Mouse (Mus musculus) adrenal gland, adult 18-20 months (tissue): ENCODE measurements around the gene Fam118b. TPM values are rescaled to one million over a fixed set of nuclear protein-coding genes. Genes with fewer than 3 reads are reported as not detected.

ENCODE experiments used
- DNase-seq, 2 experiments: peaks; one replicate each; pipeline ENCODE4 v3.0.0; 2021 to 2022; ENCODE audit warnings: low spot score in 2 of 2
- total RNA-seq, 2 experiments: library from RNA; stranded (reverse); gene quantifications; 1 replicate in 1 of 2; 2 replicates in 1 of 2; pipeline ENCODE4 v1.2.3; 2021

The Fam118b gene
- total RNA-seq, 2 experiments from 2014 or later, result 10.5 to 11.3 TPM

- peak; percentile 96 to 97 for DNase-seq
These were observed 67.7 kb downstream of the Fam118b start, which contains the start of the genes Srpr and Tirap for GRCm38 (mm10) chr9:35199772-35200471. TSS of gene Srpr (plus strand) at chr9:35200175. TSS of gene Tirap (minus strand) at chr9:35200291.

DNA sequence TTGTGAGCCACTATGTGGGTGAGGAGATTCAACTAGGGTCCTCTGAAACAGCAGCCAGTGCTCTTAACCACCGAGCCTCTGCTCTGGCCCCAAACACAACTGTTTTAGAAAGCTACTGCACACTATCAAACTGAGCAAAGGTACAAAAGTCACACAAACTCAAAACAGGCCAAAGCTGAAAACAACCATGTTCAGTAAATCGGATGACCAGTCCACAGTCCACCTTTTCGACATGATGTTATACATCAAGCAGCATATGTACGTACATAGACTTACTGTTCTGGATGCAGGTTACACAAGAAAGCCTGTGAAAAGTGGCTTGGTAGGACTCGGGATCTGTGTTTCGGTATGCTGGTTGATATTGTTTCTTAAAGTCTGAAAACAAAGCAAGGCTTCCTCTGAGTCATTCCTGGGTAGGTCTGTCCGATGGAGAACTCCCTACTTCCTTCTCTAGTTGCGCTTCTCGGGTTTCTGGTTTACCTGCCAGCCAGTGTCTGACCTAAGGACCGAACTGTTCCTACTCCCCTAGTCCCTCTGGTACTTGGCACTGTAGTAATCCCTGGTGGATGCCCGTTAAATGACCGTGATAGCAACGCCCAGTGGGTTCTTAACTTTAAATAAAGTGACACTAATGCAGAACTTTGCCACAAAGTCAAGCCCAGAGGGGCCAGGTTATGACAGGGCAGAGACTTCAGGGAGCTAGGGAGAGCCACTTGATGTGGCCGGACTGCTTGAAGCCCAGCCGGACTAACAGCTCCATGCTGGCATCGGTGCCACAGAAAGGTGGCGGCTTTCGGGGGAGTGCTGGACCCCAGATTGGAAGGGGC is 68.4 kb downstream of the Fam118b start:
- DNase-seq, result no peak

DNA sequence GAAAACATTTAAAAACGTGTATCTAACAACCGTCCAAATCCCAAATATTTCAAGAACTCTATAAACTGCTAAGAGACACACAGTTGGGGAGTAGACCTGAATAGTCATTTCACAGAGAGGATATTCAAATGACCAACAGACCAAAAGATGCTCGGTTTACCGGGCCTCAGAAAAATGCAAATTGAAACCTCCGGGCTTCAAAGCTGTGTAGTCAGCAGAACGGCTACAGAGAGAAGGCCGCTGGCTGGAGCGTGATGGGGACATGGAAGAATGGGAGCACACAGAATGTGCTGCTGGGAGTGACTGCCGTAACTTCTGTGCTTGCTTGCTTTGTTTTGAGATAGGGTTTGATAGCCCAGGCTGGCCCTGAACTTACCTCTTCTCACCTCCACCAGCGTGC is 69.3 kb downstream of the Fam118b start:
- DNase-seq, result no peak

GRCm38 (mm10) chr9:35197625-35198024 is 70.0 kb downstream of the Fam118b start:
- DNase-seq, result no peak

GRCm38 (mm10) chr9:35194048-35194447 is 73.6 kb downstream of the Fam118b start:
- DNase-seq, result no peak

- DNase-seq, result no peak
These were observed 74.5 kb downstream of the Fam118b start for GRCm38 (mm10) chr9:35192983-35193542.

GRCm38 (mm10) chr9:35188700-35189099 is 78.9 kb downstream of the Fam118b start:
- DNase-seq, result peak in 1 of 2 experiments; percentile 41

- DNase-seq, result no peak
These were observed 80.2 kb downstream of the Fam118b start for GRCm38 (mm10) chr9:35187351-35187903.

GRCm38 (mm10) chr9:35186430-35186829 is 81.2 kb downstream of the Fam118b start:
- DNase-seq, result no peak

- no peak for DNase-seq
These were observed 84.2 kb downstream of the Fam118b start for GRCm38 (mm10) chr9:35183359-35183758.

DNA sequence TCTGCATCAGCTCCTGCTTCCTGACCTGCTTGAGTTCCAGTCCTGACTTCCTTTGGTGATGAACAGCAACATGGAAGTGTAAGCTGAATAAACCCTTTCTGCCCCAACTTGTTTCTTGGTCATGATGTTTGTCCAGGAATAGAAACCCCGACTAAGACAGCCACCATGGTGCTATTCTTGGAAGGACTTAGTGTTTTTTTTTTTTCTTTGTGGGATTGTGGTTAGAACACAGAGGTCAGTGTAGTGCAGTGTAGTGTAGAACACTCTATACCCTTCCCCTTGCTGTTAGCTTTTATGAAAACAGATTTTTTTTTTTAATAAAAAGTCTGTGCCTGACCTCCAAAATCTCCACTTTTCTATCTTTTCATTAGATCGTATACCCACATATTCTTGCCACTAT is 84.8 kb downstream of the Fam118b start:
- no peak for DNase-seq

GRCm38 (mm10) chr9:35176124-35176659 is 91.4 kb downstream of the Fam118b start:
- no peak for DNase-seq

DNA sequence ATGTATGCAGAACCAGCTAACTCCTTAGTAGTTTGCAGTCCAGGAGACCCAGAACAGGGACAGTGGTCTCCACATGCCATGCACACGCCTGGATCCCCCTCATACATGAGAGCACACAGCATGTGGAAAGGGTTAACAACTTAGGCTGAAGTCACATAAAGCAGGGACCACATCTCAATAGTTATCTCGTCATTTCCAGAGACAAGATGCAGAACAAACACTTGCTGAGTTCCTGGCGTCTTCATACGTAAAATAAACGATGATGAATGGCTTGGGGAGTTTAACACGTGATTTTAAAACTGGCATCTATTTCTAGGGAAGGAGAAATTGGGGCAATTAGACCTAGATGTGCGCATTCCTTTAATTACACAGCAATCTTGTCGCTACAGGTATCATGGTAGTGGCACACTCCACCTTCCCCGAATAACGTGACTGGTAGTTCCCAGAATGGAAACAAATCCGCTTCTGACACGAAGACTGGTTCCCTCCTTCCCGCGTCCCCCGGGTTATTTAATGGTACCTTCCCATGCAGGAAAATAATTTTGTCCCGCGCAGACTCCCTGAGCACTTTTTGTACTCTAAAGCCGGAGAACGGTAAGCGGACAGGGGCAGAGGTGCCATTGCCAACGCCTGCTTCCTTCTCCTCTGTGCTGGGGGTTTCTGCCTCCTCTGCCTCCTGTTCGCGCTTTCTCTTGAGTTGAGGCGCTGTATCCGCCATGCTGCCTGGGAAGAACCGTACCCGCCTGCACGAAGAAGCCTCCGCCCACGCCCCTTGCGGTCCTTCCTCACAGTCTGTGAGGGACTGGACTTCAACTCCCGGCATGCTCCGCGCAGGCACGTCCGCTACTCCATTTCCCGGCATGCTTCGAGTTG is 92.1 kb downstream of the Fam118b start, which contains the start of gene Dcps:
Gene Dcps (minus strand): TSS at position 811 of the 873 bp plus-strand sequence.
- peak; percentile 87 to 89 for DNase-seq

DNA sequence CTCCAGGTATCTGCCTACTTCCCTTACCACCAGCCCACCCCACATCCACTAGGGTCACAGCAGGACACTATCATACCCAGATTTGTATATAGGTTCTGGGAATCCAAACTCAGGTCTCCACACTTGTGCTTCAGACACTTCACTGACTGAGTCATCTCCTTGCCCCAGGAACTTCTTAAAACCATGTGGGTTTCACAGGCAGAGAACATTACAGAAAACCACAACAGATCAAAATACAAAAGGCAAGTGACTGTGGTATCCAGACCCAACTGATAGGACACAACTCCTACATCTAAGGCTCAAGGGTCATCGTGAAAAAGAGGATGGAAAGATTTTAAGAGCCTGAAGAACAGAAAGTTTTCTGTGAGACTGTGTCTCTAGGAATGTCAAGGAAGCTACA is 94.3 kb downstream of the Fam118b start:
- no peak for DNase-seq

DNA sequence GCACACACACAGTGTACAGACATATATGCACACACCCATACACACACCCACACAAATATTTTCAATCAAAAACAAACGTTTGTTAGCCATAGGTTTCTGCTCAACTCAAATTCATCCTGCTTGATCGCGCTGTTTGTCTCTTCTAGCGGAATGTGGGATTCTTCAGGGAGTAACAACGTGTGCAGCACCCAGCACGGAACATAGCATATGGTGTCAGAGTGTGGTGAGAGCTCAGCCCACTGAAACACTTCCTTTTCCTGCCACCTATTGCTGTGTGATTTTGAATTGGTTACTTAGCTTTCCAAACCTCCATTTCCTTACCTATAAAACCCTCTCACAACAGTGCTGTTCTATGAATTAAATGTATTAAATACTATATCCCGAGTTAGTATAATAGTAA is 97.5 kb downstream of the Fam118b start:
- no peak for DNase-seq

Other genes starting within 250 kb of the Fam118b start
- 10 to 100 TPM; 19.1 to 26.3 TPM for gene St3gal4, start 148.5 kb downstream of the Fam118b start, total RNA-seq
- gene Dcps, start 91.7 kb downstream of the Fam118b start, total RNA-seq, result 10 to 100 TPM; 19.4 to 20.6 TPM
- gene Srpr, start 67.6 kb downstream of the Fam118b start, total RNA-seq, result 100 to 1,000 TPM; 143 to 160 TPM
- 1 to 10 TPM; 4.5 to 5.1 TPM for gene Tirap, start 67.5 kb downstream of the Fam118b start, total RNA-seq
- 10 to 100 TPM; 51.2 to 70.5 TPM for gene Foxred1, start 56.8 kb downstream of the Fam118b start, total RNA-seq
- 10 to 100 TPM; 17.8 to 19.1 TPM for gene Rpusd4, start 60 bp upstream of the Fam118b start, total RNA-seq
- gene Cdon, start 153.3 kb upstream of the Fam118b start, total RNA-seq, result 10 to 100 TPM in 1 of 2 experiments, 1 to 10 TPM in 1; 7.7 to 12.2 TPM